Mouse (Mus musculus) heart, embryonic 14.5 days (tissue): ENCODE results near the gene Cysrt1. TPM values are rescaled to one million over a fixed set of nuclear protein-coding genes. Genes with fewer than 3 reads are reported as not detected.

ENCODE experiments used
- ATAC-seq: fragments of 200-750 bp; cut with Nextera tagmentation; 2 replicates; pipeline ENCODE4 v1.8.0; 2017; ENCODE audit warnings: low read depth, moderate TSS enrichment; ENCODE audit not compliant: insufficient number of reproducible peaks, insufficient read depth, low FRiP score
- H3K27ac ChIP-seq, 2 experiments: fragments of 200-500 bp in 1 of 2; fragments of 300-500 bp in 1 of 2; sonication (generic) in 1 of 2; replicated peaks in 1 of 2; 2 replicates each; pipeline ENCODE4 v1.5.1; 2012 to 2014; ENCODE audit warnings: low read depth in 2 of 2, low read length in 2 of 2, control low read depth in 1 of 2, mild to moderate bottlenecking in 1 of 2, mixed read lengths in 1 of 2; ENCODE audit not compliant: control insufficient read depth in 1 of 2, insufficient read depth in 1 of 2
- H3K27me3 ChIP-seq: fragments of 300-500 bp; sonication (generic); 2 replicates; pipeline ENCODE4 v1.6.1; 2014; ENCODE audit warnings: mild to moderate bottlenecking, low read length, control low read depth; ENCODE audit not compliant: control insufficient read depth, insufficient read depth
- H3K36me3 ChIP-seq: fragments of 300-500 bp; sonication (generic); 2 replicates; pipeline ENCODE4 v1.6.1; 2014; ENCODE audit warnings: mild to moderate bottlenecking, control low read depth, low read length, mixed read lengths; ENCODE audit not compliant: control insufficient read depth, insufficient read depth
- H3K4me1 ChIP-seq, 2 experiments: fragments of 200-500 bp in 1 of 2; fragments of 300-500 bp in 1 of 2; sonication (generic) in 1 of 2; 2 replicates each; pipeline ENCODE4 v1.6.1; 2012 to 2014; ENCODE audit warnings: low read length in 2 of 2, control low read depth in 1 of 2, mixed read lengths in 1 of 2; ENCODE audit not compliant: control insufficient read depth in 2 of 2, insufficient read depth in 2 of 2
- H3K4me2 ChIP-seq: fragments of 300-500 bp; sonication (generic); 2 replicates; pipeline ENCODE4 v1.6.1; 2014; ENCODE audit warnings: mild to moderate bottlenecking, low read length
- H3K4me3 ChIP-seq, 2 experiments: fragments of 200-500 bp in 1 of 2; fragments of 300-500 bp in 1 of 2; sonication (generic) in 1 of 2; 2 replicates each; pipeline ENCODE4 v1.5.1; 2012 to 2014; ENCODE audit warnings: low read length in 2 of 2, mild to moderate bottlenecking in 2 of 2, control low read depth in 1 of 2, low read depth in 1 of 2, moderate library complexity in 1 of 2; ENCODE audit not compliant: control insufficient read depth in 1 of 2, insufficient read depth in 1 of 2
- H3K9ac ChIP-seq: fragments of 300-500 bp; sonication (generic); 2 replicates; pipeline ENCODE4 v1.6.1; 2014; ENCODE audit warnings: mild to moderate bottlenecking, low read length
- H3K9me3 ChIP-seq: fragments of 300-500 bp; sonication (generic); 2 replicates; pipeline ENCODE4 v1.6.1; 2016; ENCODE audit warnings: low read length, control low read depth; ENCODE audit not compliant: control insufficient read depth
- WGBS: fragments of 180-500 bp; shearing (Covaris S2); extraction: QIAGEN DNeasy Blood & Tissue Kit; methylation state at CpG from one replicate; pipeline ENCODE4 v1.1.7; 2014; 5-methylcytosine and 5-hydroxymethylcytosine counted together
- polyA plus RNA-seq: library from polyadenylated mRNA; unstranded; fragments of >200 nt; fragmentation: Nextera tagmentation; extraction: Ambion mirVana; gene quantifications from 2 replicates; pipeline ENCODE4 v1.2.1, GENCODE M21; 2014

The Cysrt1 gene
- polyA plus RNA-seq, 1 experiment from 2014 or later = not detected

GRCm38 (mm10) chr2:25287927-25288649, 45.8 kb upstream of the Cysrt1 start, which contains the start of gene Tmem210:
Tmem210 (plus strand) TSS chr2:25288145.
- H3K4me1 ChIP-seq = peaks cover 0 to 16% of the 10 kb centered on the region in 2 experiments; a peak in 3 of 4 replicates
- no peak within 1 kb of the TSS for H3K9ac ChIP-seq
- ATAC-seq = no peak
- WGBS = 79% methylated on average over 6 of the region's 6 CpGs
- H3K4me3 ChIP-seq = no peak within 1 kb of the TSS
- peaks cover 34% of the 10 kb centered on the region for H3K36me3 ChIP-seq
- H3K27me3 ChIP-seq = peaks cover 54% of the 10 kb centered on the region
- H3K9me3 ChIP-seq = no peaks in the 10 kb centered on the region
- H3K4me2 ChIP-seq = no peak within 1 kb of the TSS
- no peak within 1 kb of the TSS for H3K27ac ChIP-seq

- H3K27ac ChIP-seq = 0 out of 4 replicates have a peak overlapping the region, but pooled peaks of 1 of the 2 experiments have one; percentile 12
- peaks cover 0 to 10% of the 10 kb centered on the region in 2 experiments; a peak in 2 of 4 replicates for H3K4me1 ChIP-seq
- H3K9ac ChIP-seq = no peak overlapping the region
- 45% methylated on average over 7 of the region's 7 CpGs for WGBS
- H3K27me3 ChIP-seq = peaks cover 43% of the 10 kb centered on the region
- no peak overlapping the region for H3K4me2 ChIP-seq
- peaks cover 45% of the 10 kb centered on the region for H3K36me3 ChIP-seq
- no peaks in the 10 kb centered on the region for H3K9me3 ChIP-seq
- H3K4me3 ChIP-seq = no peak overlapping the region
- ATAC-seq = peak; percentile 23; the same call in 1 of the 2 replicates
Measured at GRCm38 (mm10) chr2:25286837-25287636, 44.8 kb upstream of the Cysrt1 start.

GRCm38 (mm10) chr2:25286314-25286713, 44.1 kb upstream of the Cysrt1 start:
- Histone ChIP-seq H3K9me3 (no peaks in the 10 kb centered on the region), H3K9ac (no peak overlapping the region), H3K27me3 (peaks cover 36% of the 10 kb centered on the region), H3K4me2 (no peak overlapping the region), H3K4me1 (peaks cover 0 to 6% of the 10 kb centered on the region in 2 experiments; a peak in 1 of 4 replicates), H3K36me3 (peaks cover 49% of the 10 kb centered on the region), H3K4me3 (no peak overlapping the region), H3K27ac (0 out of 4 replicates have a peak overlapping the region, but pooled peaks of 1 of the 2 experiments have one; percentile 12)
- 56% methylated on average over 1 of the region's 1 CpGs for WGBS
- ATAC-seq = no peak

- WGBS = 89% methylated on average over 2 of the region's 2 CpGs
- Histone ChIP-seq H3K4me3 (no peak overlapping the region), H3K9me3 (no peaks in the 10 kb centered on the region), H3K4me2 (no peak overlapping the region), H3K36me3 (peaks cover 56% of the 10 kb centered on the region), H3K27ac (no peak overlapping the region), H3K27me3 (peaks cover 28% of the 10 kb centered on the region), H3K9ac (no peak overlapping the region), H3K4me1 (peaks cover 0 to 6% of the 10 kb centered on the region in 2 experiments; a peak in 1 of 4 replicates)
- no peak for ATAC-seq
Measured at GRCm38 (mm10) chr2:25285551-25285950, 43.3 kb upstream of the Cysrt1 start.

- Histone ChIP-seq H3K4me1 (no peaks in the 10 kb centered on the region), H3K27me3 (no peaks in the 10 kb centered on the region), H3K9ac (no peak overlapping the region), H3K27ac (no peak overlapping the region), H3K36me3 (peaks cover 96% of the 10 kb centered on the region), H3K4me2 (no peak overlapping the region), H3K4me3 (no peak overlapping the region), H3K9me3 (no peaks in the 10 kb centered on the region)
- no peak for ATAC-seq
- 64% methylated on average over 13 of the region's 13 CpGs for WGBS
Measured at GRCm38 (mm10) chr2:25278928-25279882, 37.0 kb upstream of the Cysrt1 start.

- no peak for ATAC-seq
- no peaks in the 10 kb centered on the region for H3K9me3 ChIP-seq
- peaks cover 12 to 22% of the 10 kb centered on the region in 2 experiments for H3K4me1 ChIP-seq
- peaks cover 79% of the 10 kb centered on the region for H3K36me3 ChIP-seq
- H3K4me3 ChIP-seq = peak overlapping the region; percentile 75 to 87
- no peaks in the 10 kb centered on the region for H3K27me3 ChIP-seq
- peak overlapping the region; percentile 91 for H3K9ac ChIP-seq
- 24% methylated on average over 16 of the region's 16 CpGs for WGBS
- H3K27ac ChIP-seq = no peak overlapping the region
- peak overlapping the region; percentile 92 for H3K4me2 ChIP-seq
Measured at GRCm38 (mm10) chr2:25273010-25273409, 30.8 kb upstream of the Cysrt1 start.
